Mouse (Mus musculus): ENCODE measurements at regions not wholly inside any gene's neighbourhood (a gene's known extent, or its start where the extent isn't known, plus 50 kb on each side); places are given as distances from the start of the nearest gene placed in this dataset.

DNA sequence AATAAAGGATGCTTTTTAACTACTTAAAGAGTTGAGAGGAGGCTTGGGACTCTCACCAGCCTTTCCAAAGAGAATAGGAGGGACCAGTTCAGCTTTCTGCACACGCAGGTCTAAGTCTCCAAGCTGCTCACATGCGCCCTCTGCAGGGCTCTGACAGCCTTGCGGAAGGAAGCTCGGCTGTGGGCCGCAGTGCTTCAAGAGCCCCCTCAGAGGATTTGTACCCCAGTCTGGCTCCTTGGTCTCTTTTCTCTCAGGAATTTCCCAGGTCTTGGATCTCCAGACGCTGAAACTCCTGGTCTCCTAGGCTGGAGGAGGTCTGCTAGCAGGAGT lies 429.9 kb downstream of the Fut8 start:
- peak; percentile 77 for DNase-seq

DNA sequence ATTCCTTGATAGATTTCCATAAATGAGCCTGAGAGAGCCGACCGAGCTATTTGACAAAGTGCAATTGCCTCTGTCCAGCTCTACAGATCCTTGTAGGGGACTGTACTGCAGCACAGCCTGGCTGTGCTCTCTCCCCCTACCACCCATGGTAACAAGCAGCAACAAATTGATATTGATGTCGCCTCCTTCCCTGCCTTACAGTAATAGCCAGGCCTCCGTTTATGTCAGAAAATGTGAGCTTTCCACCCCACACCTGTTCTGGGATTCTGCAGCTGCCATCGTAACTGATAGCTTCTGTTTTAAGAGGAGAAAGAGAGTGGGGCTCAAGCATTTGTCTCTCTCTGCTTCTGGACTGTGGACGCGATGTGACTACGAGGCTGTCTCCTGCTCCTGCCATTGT lies 432.6 kb downstream of the Fut8 start:
- no peak for DNase-seq

DNA sequence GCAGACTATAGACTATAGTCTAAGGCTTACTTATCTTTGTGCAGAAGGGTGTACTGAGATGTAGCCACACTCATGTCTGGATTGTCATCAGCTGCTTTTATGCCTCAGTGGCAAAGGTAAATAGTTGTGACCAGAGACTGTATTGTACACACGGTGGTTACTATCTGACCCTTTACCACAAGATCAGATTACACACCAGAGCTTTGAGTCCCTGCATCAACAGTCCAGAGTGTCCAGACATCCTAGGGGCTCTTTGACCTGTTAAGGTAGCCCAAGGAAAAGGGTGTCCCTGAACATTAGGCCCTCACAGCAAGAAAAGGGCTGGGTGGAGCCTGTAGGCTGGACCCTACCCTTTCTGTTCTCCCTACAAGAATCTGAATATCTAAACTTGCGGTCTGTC lies 436.4 kb downstream of the Fut8 start:
- DNase-seq, result no peak

DNA sequence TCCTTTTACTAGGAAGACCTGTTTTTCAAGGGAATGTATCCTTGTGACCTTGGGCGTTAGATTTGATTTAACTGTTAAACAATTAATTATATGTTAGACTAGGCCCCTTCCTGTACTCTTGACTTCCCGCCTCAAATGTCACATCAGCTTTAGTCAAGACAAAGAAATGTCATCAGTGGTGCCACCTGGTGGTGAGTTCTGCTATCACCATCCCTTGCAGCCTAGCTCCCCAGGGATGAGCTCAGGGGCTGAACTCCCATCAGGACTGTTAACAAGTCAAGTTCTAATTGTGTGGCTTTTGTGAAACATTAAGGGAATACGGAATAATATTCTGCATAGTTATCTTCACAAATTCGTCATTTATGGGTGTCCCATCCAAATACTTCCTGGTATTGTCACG lies 436.8 kb downstream of the Fut8 start:
- peak; percentile 55 for DNase-seq

DNA sequence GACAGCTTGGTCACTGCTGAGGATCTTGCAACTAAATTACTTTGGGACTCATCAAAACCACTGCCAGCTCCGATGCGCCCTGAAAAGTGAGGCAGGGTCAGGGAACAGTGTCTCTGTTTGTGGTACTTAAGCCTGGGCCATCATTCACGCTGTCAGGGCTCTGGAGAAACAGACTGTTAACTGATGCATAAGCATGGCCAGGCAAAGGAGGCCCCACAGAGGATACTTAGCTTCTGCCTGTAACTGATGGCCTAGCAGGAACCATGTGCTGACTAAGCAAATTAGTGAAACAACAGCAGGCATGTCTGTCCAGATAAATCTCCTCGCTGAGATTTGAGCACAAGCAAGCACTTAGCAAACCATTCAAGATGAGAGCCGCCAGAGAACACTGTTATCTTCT lies 440.1 kb downstream of the Fut8 start:
- no peak for DNase-seq

DNA sequence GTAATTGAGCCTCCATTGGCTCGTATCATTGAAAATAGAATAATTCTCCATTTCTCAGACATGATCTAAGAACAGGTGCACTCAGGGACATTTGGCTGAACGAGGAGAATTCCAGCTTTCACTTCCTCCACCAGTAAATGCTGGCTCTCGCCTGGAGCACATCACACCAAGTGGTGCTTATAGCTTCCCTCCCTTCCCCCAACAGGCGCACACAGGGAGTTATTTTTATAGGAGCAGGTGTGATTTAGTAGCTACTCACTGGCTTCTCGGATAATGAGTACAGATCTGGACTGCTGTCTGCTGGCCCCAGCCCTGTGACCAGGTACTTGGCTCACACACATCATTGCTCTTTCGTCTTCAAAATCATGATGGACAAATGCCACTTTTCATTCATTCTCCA lies 456.2 kb downstream of the Fut8 start:
- DNase-seq, result no peak

DNA sequence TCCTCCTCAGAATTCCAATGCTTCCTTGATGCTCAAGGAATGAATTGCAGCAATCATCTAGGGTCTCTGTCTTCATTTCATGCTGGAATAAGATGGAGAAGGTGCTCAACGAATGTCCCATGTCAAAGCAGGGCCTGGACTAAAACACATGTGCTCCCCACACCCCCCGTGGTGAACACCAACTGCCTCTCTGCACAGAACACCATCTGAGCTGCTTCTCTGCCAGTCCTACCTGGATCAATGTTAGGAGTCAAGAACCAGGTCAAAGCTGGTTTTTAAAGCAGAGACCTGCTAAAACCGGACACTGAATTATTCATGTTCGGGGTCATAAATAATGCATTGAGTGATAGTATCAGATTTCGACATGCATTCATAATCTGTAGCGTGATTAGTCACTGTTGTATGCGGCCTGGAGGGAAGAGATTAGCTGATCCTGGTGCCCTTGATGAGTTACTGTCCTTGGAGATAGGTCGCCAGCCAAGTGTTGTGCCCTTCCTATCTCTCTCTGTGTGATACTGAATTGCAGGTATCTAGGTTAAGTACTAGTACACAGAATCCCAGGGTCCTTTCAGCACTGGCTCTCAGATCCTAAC lies 458.2 kb downstream of the Fut8 start:
- no peak for DNase-seq

DNA sequence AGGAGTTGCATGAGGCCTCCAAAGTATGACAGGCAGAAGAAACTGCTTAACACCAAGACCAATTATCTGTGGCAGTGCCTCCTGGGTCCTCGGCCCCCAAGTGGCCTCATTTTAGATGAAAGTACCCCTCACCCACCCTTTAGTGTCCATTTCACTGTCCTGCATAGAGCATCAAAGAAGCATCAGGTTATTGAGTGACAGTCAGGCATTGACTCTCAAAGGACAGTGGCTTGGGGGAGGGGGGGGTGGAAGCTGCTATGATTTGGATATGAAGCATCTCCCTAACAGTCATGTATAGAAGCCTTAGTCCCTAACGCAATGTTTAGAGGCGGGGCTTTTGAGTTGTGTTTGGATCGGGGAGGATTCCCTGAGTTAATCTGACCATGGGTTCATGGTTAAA lies 458.7 kb downstream of the Fut8 start:
- no peak for DNase-seq

DNA sequence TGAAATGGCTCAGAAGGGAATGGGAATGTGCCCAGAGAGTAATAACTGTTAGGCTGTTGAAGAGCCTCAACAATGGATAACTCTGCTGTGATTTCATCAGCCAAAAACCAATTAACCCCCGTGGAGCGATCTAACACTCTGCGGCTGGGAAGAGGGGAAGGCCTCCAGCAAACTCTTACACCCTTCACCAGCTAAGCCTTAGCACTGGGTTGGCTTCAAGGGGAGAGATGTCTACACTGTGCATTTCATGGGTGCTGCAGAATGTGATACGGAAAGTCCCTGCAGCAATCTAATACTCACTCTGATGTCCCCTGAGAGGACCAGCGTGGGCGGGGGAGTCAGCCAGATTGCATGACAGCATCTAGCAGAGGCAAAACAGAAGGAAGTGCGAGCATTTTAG lies 460.2 kb downstream of the Fut8 start:
- DNase-seq, result no peak

DNA sequence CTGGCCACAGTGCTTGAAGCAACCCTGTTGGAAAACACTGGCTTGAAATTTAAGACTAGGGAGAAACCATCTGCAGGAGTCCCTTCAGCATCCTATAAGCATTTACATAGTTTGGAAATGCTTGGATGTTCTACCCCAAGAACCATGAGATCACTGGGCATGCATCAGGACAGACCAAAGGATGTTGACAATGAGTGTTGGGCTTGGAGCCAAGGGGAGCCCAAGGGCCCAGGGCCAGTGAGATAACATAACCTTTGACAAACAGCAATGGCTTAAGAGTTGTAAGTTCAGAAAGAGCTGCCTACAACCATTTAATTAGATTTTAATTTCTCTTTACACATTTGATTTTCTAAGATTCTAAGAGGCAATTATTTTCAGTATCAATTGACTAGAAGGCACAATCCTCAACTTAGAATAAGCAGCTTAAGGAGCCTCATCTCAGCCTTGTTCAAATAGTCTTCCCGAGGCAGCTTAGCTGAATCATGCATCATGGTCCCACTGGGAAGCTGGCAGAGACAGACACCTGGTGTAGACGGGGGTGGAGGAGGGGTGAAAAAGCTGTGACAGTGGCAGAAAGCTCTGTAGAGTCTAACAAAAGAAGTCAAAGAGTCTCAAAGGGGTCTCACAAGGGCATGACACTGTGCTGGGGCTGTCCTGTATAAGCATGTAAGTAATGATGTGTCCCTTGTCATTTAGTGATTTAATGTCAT lies 462.1 kb downstream of the Fut8 start:
- DNase-seq, result no peak

DNA sequence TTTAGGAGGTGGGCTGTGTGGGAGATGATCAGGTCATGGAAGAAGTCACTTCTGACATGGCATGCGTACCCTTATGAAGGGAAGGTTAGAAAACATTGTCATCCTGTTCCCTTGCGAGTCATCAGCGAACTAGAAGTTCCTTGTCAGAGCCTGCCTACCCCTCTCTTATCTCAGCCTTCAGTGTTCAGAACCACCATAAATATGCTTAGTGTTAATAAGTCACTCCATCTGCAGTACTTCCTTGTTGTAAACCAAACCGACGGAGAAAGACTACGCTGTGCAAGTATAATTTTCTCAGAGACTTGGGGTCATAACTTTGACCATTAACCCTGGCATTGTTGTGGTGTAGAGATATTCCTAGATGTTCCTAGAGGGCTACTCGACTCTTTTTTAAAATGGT lies 477.6 kb downstream of the Fut8 start:
- DNase-seq, result no peak

DNA sequence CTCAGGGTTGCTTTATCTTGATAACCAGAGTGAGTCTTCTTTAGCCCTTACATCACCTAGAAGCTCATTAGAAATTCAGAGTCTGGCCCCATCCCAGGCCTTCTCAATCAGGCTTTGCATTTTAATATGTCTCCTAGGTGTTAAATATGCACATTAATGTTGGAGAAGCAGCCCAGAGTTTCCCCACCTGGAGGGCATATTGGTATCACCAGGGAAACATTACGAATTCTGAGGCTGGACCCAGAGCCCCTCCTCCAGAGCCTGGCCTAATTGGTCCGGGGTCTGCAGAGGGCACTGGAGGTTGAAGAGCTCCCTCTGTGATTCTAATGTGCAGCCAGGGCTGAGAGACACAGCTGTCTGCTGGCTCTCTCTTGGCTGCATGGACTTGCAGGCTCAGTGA lies 478.1 kb downstream of the Fut8 start:
- no peak for DNase-seq

DNA sequence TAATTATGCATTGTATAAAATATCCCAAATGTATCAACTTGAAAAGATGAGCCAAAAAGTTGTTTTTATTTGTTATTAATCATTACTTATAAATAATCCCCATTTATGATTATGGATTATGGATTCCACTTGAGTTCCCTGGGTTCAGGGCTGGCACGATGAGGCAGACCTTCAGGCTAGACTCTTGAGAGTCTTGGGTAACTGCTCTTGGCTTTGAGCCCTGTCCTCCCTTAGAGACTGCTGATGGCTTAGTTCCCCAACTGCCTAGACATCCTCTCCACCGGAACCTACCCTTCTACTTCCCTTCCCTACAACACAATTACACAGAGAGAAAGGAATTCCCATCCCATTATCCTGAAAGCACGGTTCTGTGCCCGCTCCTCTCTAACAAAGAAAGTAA lies 466.3 kb upstream of the Gm6657 start:
- DNase-seq, result no peak

DNA sequence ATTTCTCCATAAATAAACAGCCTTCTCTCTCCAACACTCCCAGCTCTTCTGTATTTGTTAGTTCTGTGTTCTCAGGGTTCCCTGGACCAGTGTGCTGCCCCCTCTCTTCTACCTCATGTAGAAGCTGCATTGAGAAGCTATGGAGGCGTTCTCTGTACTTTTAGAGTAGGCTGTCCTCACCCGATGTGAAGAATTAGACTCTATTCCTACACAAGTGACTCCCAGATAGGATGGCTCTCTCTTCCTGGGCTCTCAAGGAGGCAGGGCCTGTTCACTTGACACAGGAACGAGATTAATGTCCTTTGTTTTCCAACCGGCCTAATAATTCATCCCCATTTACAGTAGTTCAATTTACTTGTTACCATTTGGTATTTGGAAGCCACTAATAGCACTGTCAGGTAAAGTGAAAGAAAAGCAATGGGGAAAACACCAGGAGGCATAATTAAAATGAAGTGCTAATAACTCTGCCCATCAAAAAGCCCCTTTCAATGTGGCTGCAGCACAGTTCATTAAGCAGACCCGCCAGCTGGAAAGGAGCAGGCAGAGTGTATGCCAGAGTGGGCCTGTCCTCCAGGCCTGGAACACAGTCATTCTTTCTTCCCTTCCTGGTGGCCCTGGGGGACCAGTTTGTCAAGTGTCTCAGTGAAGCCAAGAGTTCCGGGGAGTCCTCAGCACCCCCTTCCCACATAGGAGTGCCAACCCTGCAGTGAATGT lies 454.8 kb upstream of the Gm6657 start:
- DNase-seq, result no peak

DNA sequence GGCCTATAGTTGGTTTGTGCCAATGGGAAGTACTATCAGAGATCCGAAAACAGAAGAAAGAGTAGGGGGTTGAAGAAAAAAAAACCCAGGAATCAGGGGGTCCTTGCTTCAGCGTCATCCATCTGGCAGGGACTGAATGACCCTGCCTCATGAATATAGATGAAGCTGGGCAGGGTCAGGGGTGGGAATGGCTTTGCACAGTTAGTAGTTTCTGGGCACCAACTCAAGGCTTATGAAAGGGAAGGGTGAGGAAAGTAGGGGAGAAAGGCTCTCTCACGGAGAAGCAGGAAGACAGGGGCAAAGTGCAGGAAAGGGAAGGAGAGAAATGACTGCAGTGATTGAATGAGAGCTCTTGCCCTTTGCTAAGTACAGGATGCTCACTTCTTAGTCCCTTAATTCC lies 451.3 kb upstream of the Gm6657 start:
- no peak for DNase-seq

DNA sequence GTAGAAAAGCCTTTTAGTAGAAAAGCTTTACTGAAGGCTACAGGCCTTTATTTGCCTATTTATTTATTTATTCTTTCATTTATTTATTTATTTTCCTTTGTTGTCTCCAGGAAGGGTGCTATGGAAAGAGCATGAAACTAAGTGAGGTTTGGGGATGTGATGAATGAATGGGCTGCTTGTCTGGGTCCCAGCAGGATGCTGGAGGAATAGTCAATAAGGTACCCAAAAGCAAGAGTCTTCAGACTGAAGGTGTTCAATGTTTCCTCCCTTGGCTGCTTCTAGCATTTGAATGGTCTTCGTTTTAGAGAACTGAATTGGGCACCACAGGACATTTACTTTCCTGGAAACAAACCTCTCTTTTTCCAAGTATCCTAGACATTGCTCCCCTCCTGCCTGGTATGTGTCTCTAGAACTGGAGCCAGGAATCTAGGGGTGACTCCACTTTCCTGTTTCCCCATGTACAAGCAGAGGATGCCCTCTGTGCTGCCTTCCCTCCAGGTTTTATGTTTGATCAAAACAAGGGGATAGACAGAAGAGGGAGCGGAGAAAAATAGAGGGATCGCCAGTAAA lies 444.5 kb upstream of the Gm6657 start:
- DNase-seq, result no peak

DNA sequence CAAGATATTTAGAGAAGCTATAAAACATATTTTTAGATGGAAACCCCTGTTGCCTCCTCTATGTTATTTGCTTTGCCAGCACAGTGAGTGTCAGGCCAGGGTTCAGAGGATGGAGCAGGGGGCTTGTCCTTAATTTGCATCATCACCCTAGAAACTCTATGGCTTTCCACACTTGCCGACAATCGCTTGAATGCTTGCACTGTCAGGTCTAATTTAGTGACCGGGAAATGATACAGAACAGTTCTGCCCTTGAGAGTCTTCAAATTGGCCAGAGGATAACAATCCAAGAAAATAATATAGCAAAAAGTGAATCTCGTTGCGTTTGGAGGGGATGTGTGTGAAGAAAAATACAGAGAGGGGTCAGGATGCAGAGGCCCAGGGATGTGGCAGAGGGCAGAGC lies 441.9 kb upstream of the Gm6657 start:
- DNase-seq, result no peak

DNA sequence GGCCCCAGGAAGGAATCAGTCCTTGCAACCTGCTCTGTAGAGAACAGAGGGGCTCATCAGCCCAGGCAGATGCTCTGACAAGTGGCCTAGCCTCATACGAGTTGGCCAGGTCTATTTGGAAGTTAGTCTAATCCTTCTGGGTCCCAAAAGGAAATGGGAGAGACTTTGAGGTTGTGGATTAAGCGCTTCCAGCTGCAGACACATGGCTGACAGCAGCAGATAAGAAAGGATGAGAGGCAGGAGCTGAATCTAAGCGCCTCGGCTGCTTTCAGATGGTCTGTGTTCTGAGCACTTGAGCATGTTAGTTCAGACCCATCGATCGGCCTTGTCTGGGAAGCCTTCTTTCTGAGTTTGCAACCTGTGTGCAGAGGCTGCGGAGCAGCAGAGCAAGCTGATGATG lies 438.0 kb upstream of the Gm6657 start:
- no peak for DNase-seq

DNA sequence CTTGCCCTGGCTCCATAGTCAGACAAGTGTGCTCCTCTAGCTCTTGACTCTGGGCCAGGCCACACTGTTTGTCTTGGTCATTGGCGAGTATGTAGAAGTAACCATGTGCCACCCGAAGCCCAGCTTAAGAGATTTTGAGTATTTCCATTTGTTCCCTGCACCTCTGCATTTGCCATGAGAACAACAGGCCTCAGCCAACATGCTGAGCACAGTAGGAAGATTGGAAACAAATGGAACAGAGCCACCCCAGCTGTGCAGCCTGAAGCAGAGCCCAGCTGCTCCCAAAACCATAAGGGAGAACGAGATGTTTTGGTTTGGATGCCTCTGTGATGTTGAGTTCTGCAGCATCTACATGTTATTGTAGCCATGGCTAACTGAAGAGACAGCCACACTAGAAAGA lies 433.1 kb upstream of the Gm6657 start:
- DNase-seq, result no peak

DNA sequence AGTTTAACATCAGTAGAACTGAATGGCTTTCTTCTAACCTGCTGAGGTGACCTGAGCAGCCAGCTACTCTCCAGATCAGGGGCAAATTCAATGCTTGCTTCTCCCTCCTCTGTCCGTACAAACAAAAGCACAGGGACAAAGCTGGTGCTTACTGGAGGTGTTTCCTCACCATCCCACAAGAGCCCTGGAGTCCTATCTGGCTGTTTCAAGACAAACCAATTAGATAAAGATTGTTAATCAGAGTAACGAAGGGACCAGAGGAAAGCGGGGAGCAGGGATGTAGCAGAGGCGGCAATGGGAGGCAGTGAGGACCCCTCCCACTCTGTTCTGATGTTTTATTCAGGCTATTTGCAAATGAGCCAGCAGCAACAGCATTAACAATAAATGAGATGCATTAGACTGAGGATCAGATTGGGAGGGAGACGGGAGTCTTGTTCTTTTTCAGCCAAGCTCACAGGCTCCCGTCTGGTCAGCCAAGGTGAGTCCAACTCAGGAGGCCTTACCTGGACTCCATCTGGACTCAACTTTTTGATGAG lies 418.0 kb upstream of the Gm6657 start:
- no peak for DNase-seq

DNA sequence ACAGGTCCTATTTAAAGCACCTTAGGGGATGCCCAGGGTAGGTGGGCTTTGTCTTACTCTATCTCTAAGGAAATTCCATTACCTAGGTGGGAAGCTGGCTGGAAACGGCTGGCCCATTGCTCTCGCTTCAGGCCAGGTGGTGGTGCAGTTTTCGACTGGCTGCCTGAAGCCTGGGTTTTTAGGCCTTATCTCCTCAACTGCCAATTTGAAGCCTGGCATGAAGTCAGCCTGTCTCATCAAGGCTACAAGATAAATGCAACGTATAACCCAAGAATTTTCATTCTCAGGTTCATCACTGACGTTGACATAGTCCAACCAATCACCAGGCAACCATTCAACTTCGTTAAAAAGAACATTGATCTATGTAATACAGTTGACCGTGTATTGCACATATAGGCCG lies 417.3 kb upstream of the Gm6657 start:
- no peak for DNase-seq

DNA sequence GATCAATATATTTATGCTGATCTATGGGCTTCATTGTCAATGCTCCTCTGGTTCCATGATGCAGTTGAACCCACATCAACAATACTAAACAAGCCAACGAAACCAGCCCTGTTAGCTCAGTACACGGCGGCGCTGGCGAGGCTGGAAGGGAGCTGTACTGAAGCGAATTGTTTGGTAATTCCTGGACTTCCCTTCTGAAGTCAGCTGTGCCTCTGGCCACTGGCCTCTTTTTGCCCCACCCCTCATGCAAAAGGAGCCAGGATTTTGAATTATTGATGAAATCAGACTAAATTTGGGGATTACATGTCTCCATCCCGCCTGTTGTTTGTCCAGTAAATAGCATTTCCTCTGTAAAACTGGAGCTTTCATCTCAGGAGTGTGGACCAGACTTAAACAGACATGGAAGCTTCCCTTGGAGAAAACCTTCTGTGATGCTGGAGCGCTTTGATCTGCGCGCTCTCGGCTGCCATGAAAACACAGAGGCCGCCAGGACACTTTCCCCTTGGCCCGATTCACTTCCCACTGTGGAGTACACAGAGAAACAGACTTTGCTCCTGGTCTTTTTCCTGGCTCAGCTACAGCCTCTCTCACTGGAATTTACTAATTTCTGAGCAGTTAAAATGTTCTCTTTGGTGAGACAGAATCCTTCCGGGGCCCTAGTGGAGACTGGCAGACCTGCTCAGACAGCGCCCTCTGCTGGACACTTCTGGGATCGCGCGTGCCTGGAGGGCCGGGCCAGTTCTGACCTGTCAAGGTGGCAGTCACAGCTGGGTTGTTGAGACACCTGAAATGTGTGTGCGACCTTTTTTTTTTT lies 412.9 kb upstream of the Gm6657 start:
- DNase-seq, result peak; percentile 92

DNA sequence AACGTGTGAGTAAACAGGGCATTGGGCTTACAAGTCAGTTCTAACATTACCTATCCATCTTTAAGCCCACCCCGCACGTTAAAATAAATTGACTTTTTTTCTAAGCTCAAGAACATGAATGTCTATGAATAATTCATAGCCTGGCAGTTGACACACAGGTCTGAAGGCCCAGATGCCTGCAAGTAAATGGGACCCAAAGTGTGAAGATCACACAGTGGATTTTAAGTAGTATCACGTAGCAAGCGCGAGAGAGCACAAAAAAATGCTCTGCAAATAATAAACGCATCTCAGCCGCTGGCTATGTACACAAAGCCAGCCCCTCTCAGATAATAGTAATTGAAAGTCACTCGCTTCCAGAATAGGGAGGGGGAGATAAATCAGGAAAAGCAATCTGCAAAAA lies 410.1 kb upstream of the Gm6657 start:
- no peak for DNase-seq
